In genomic region chr11:46214368-46215230, GRCm38 (mm10) we compare ENCODE assay signal across 10 mouse cellular contexts. TPM values are rescaled to one million over a fixed set of nuclear protein-coding genes. Genes with fewer than 3 reads are reported as not detected.
A peak's percentile ranks its signal among the peaks of the same experiment; 100 is the strongest.
DNase-seq lines count a peak whose midpoint lies in the region; ATAC-seq and TF ChIP-seq lines count a peak whose summit lies in the region.
"Had no signal": no experiment of that assay in that cellular context is flagged by ENCODE, and none has a peak within 500 bp of the region (broad histone marks: within the 10 kb centered on the region; RNA-seq: fewer than 3 reads in every experiment).

No protein-coding gene starts in this region.

- H3K9me3 ChIP-seq in lung, embryonic 16.5 days (ENCODE audit: control insufficient read depth, low read length), result no peaks in the 10 kb centered on the region
- H3K9me3 ChIP-seq in heart, embryonic 12.5 days (replicated peaks), result no peaks in the 10 kb centered on the region
- H3K9me3 ChIP-seq in intestine, postnatal 0 days (ENCODE audit: control insufficient read depth), result no peaks in the 10 kb centered on the region
- H3K9me3 ChIP-seq in stomach, embryonic 15.5 days, result no peaks in the 10 kb centered on the region

- peak; percentile 12 for ATAC-seq in lung, embryonic 16.5 days (ENCODE audit: low read depth)
- peak; percentile 75 for ATAC-seq in heart, embryonic 12.5 days (ENCODE audit: insufficient number of reproducible peaks, low FRiP score)
- ATAC-seq in intestine, postnatal 0 days, result no peak
- peak; percentile 37; the same call in 1 of the 2 replicates for ATAC-seq in stomach, embryonic 15.5 days (ENCODE audit: insufficient read depth, low FRiP score, low read depth)

- no peaks in the 10 kb centered on the region for H3K36me3 ChIP-seq in lung, embryonic 16.5 days (ENCODE audit: control insufficient read depth, insufficient read depth, low read length)
- no peaks in the 10 kb centered on the region for H3K36me3 ChIP-seq in heart, embryonic 12.5 days
- H3K36me3 ChIP-seq in intestine, postnatal 0 days (ENCODE audit: control insufficient read depth, insufficient read depth), result no peaks in the 10 kb centered on the region
- H3K36me3 ChIP-seq in stomach, embryonic 15.5 days, result no peaks in the 10 kb centered on the region

- WGBS in lung, embryonic 16.5 days, result 23% methylated on average over 14 of the region's 14 CpGs
- 9% methylated on average over 14 of the region's 14 CpGs for WGBS in heart, embryonic 12.5 days
- 15% methylated on average over 14 of the region's 14 CpGs for WGBS in intestine, postnatal 0 days
- WGBS in stomach, embryonic 15.5 days, result 17% methylated on average over 14 of the region's 14 CpGs

- H3K27me3 ChIP-seq in lung, embryonic 16.5 days (ENCODE audit: control insufficient read depth, insufficient read depth, low read depth, low read length), result no peaks in the 10 kb centered on the region
- no peaks in the 10 kb centered on the region for H3K27me3 ChIP-seq in heart, embryonic 12.5 days (replicated peaks)
- no peaks in the 10 kb centered on the region for H3K27me3 ChIP-seq in intestine, postnatal 0 days (replicated peaks; ENCODE audit: control insufficient read depth, insufficient read depth, low read length)
- no peaks in the 10 kb centered on the region for H3K27me3 ChIP-seq in stomach, embryonic 15.5 days (replicated peaks)
- H3K27me3 ChIP-seq: Patski had no signal

- no peak for TF ChIP-seq CTCF in intestine, postnatal 0 days (IDR thresholded peaks at IDR 0.05; ENCODE audit: low read depth)

- no peak overlapping the region for H3K4me3 ChIP-seq in lung, embryonic 16.5 days (ENCODE audit: low read length)
- no peak overlapping the region for H3K4me3 ChIP-seq in heart, embryonic 12.5 days
- H3K4me3 ChIP-seq in intestine, postnatal 0 days (ENCODE audit: low read depth, low read length), result no peak overlapping the region
- H3K4me3 ChIP-seq in stomach, embryonic 15.5 days (replicated peaks), result no peak overlapping the region

- peaks cover 35% of the 10 kb centered on the region for H3K4me1 ChIP-seq in lung, embryonic 16.5 days (replicated peaks; ENCODE audit: control insufficient read depth, insufficient read depth, low read length)
- peaks cover 66% of the 10 kb centered on the region for H3K4me1 ChIP-seq in heart, embryonic 12.5 days (replicated peaks)
- peaks cover 11% of the 10 kb centered on the region; the same call in 1 of the 2 replicates for H3K4me1 ChIP-seq in intestine, postnatal 0 days (replicated peaks; ENCODE audit: control insufficient read depth, insufficient read depth, low read length)
- peaks cover 34% of the 10 kb centered on the region for H3K4me1 ChIP-seq in stomach, embryonic 15.5 days

- peak overlapping the region; percentile 23 for H3K9ac ChIP-seq in lung, embryonic 16.5 days (ENCODE audit: low read length)
- H3K9ac ChIP-seq in heart, embryonic 12.5 days, result peak overlapping the region; percentile 40; the same call in 1 of the 2 replicates
- no peak overlapping the region for H3K9ac ChIP-seq in intestine, postnatal 0 days (ENCODE audit: low read depth, low read length)
- H3K9ac ChIP-seq in stomach, embryonic 15.5 days, result no peak overlapping the region

- DNase-seq in lung, adult 18-20 months, result no peak
- DNase-seq in left cerebral cortex, adult 18-20 months (ENCODE audit: low spot score in 2 of 2), result no peak
- no peak for DNase-seq in gastrocnemius, adult 18-20 months (ENCODE audit: low spot score)
- DNase-seq: thymus, adult 18-20 months had no signal

- peak overlapping the region; percentile 90 for H3K27ac ChIP-seq in lung, embryonic 16.5 days (ENCODE audit: low read length)
- peak overlapping the region; percentile 97 for H3K27ac ChIP-seq in heart, embryonic 12.5 days (ENCODE audit: poor library complexity, severe bottlenecking)
- H3K27ac ChIP-seq in intestine, postnatal 0 days (ENCODE audit: low read depth, low read length), result peak overlapping the region; percentile 70
- peak overlapping the region; percentile 98 for H3K27ac ChIP-seq in stomach, embryonic 15.5 days

- no peak overlapping the region for H3K4me2 ChIP-seq in lung, embryonic 16.5 days (ENCODE audit: low read depth, low read length)
- peak overlapping the region; percentile 45; the same call in 1 of the 2 replicates for H3K4me2 ChIP-seq in heart, embryonic 12.5 days
- peak overlapping the region; percentile 14 for H3K4me2 ChIP-seq in intestine, postnatal 0 days (replicated peaks; ENCODE audit: low read depth)
- H3K4me2 ChIP-seq in stomach, embryonic 15.5 days, result peak overlapping the region; percentile 30; the same call in 1 of the 2 replicates

RNA-seq across cellular contexts. Expression of gene Fndc9, which starts 20.7 kb away (rescaled TPM):
- polyA plus RNA-seq in lung, embryonic 16.5 days (2015; fragmentation: Nextera tagmentation; extraction: Ambion mirVana), result 0.06 and 0.33 TPM in 2 replicates
- polyA plus RNA-seq in heart, embryonic 12.5 days (2016; fragmentation: Nextera tagmentation; extraction: Ambion mirVana), result 0.09 and 0.10 TPM in 2 replicates
- 0.10 and 0.17 TPM in 2 replicates for polyA plus RNA-seq in intestine, postnatal 0 days (2015; fragmentation: Nextera tagmentation; extraction: Ambion mirVana)
- polyA plus RNA-seq in stomach, embryonic 15.5 days (2015; fragmentation: Nextera tagmentation; extraction: Ambion mirVana), result 0.10 and 0.18 TPM in 2 replicates
- 1 to 10 TPM; 3.0 to 3.9 TPM for total RNA-seq in left cerebral cortex, adult 18-20 months (2021)
- total RNA-seq in gastrocnemius, adult 18-20 months (2021), result not detected
- total RNA-seq: heart, postnatal 14 days had no signal

RNA-seq across cellular contexts. Expression of gene Nipal4, which starts 48.3 kb away (rescaled TPM):
- polyA plus RNA-seq in lung, embryonic 16.5 days (2015; fragmentation: Nextera tagmentation; extraction: Ambion mirVana), result 1.0 and 1.4 TPM in 2 replicates
- 21.7 and 22.9 TPM in 2 replicates for polyA plus RNA-seq in heart, embryonic 12.5 days (2016; fragmentation: Nextera tagmentation; extraction: Ambion mirVana)
- polyA plus RNA-seq in intestine, postnatal 0 days (2015; fragmentation: Nextera tagmentation; extraction: Ambion mirVana), result 2.1 and 2.9 TPM in 2 replicates
- 4.1 and 4.3 TPM in 2 replicates for polyA plus RNA-seq in stomach, embryonic 15.5 days (2015; fragmentation: Nextera tagmentation; extraction: Ambion mirVana)
- 1 to 10 TPM; 1.1 to 1.5 TPM for total RNA-seq in left cerebral cortex, adult 18-20 months (2021)
- not detected for total RNA-seq in gastrocnemius, adult 18-20 months (2021)
- polyA plus RNA-seq: Patski had no signal

Comparison
In these comparisons a context has a peak if more than half of its experiments do, and no peak if none do; other contexts are left out.
1. H3K9ac ChIP-seq: peak in lung, embryonic 16.5 days (single experiment) and heart, embryonic 12.5 days (single experiment); none in intestine, postnatal 0 days (single experiment) and stomach, embryonic 15.5 days (single experiment).
2. Peak in every context shown above with its lines, with median percentiles within 50 percentile points of each other: H3K27ac ChIP-seq.